Mouse (Mus musculus) layer of hippocampus, adult 2 months (tissue): ENCODE measurements around the gene Dock7. TPM values are rescaled to one million over a fixed set of nuclear protein-coding genes. Genes with fewer than 3 reads are reported as not detected.
"Not testable (repeated sequence)": the region's sequence is repeated elsewhere in the genome, so short reads cannot be mapped to it uniquely, and the experiment has no call there.

Experiments used
- DNase-seq, 2 experiments: peaks; one replicate each; pipeline ENCODE4 v3.0.0; 2022; ENCODE audit warnings: low spot score in 2 of 2
- H3K27ac ChIP-seq: fragments of 200-600 bp; 2 replicates; pipeline ENCODE4 v1.8.1; 2022
- H3K4me3 ChIP-seq: fragments of 200-600 bp; 2 replicates; pipeline ENCODE4 v1.8.1; 2022; ENCODE audit warnings: mild to moderate bottlenecking
- CTCF ChIP-seq: fragments of 200-600 bp; conservative IDR thresholded peaks from 2 replicates; pipeline ENCODE4 v1.8.1; 2022; ENCODE audit warnings: antibody characterized with exemption, mild to moderate bottlenecking, moderate library complexity
- total RNA-seq, 2 experiments: library from RNA; stranded (reverse); gene quantifications; 2 replicates each; pipeline ENCODE4 v1.2.3; 2021

The Dock7 gene
- total RNA-seq, 2 experiments from 2014 or later = 31.2 to 39.7 TPM

DNA sequence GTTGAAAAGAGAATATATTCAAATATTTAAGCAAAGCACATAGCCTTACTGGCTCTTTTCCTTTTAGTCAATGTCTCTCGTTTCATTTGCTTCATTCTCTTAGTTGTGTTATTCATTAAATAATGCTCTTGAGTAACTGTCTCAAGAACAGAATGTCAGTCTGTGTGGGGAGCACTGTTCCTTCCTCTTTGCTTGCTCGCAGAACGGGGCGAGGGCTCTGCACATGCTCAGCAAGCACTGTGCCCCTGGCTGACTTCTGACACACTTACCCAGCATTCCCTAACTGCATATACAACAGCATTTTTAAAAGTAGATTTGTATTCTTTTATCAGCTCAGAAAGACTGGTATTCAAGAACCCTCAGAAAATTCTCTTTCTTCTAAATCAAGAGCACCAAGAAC is 87.8 kb downstream of the Dock7 start:
- no peak for TF ChIP-seq CTCF
- no peak overlapping the region; the same call in 1 of the 2 replicates for H3K4me3 ChIP-seq
- H3K27ac ChIP-seq = no peak overlapping the region; the same call in 1 of the 2 replicates
- no peak for DNase-seq

DNA sequence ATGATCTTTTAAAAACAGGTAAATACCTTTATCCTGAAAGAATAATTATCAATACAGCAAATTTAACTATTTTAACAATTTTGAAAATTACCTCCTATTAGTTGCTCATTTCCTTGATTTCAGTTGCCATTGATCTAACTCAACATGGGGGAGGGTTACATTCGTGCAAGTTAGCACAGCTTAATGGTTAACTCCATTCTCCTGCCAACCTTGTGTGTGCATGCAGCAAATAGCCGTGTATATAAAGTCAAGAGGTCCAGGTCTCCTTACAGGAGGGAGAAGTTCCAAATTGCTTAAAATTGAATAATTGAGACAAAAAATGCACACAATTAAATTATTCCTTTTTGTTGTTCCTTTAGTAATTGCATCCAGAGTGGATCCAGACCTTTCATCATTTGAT is 90.0 kb downstream of the Dock7 start, which contains the start of gene Angptl3:
Gene Angptl3 (plus strand): TSS at position 269 of the 400 bp plus-strand sequence.
- no peak within 1 kb of the TSS for H3K27ac ChIP-seq
- DNase-seq = no peak
- H3K4me3 ChIP-seq = no peak within 1 kb of the TSS
- no peak for TF ChIP-seq CTCF

DNA sequence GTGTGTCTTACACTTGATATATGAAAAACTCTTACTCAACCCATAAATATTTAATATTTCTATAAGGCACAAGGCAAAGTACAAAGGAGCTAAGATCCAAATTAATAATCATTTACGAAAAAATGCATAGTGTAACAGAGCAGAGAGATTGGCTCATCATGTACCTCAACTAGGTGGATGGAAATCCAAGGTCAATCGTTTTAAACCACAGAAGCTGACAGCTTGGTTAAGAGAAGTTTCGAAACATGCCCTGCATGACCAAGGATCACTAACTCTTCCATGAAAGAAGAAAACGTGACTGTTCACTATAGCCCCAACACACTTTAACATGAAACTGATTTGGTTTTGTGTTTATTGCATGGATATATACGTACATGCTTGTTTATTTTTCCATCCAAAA is 92.3 kb downstream of the Dock7 start:
- H3K4me3 ChIP-seq = no peak overlapping the region
- H3K27ac ChIP-seq = no peak overlapping the region
- no peak for DNase-seq
- no peak for TF ChIP-seq CTCF

DNA sequence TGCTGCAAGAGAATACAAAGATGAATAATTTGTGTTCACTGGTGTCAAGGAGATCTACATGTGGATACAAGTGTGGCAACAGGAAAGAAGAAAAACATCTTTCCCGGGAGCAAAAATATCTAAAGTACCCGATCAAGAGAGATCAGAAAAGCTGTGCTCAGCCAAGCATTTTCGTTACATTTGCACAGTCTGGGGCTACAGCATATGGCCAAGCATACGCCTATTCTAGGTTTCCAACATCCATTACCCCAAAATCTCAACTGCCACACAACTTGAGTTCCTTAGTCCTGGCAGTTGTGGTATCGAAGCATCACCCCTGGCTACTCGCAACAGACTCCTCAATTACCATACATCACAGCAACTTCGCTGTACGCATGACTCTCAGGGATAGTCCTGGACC is 98.5 kb downstream of the Dock7 start:
- no peak for TF ChIP-seq CTCF
- H3K27ac ChIP-seq = no peak overlapping the region
- DNase-seq = no peak
- H3K4me3 ChIP-seq = no peak overlapping the region

DNA sequence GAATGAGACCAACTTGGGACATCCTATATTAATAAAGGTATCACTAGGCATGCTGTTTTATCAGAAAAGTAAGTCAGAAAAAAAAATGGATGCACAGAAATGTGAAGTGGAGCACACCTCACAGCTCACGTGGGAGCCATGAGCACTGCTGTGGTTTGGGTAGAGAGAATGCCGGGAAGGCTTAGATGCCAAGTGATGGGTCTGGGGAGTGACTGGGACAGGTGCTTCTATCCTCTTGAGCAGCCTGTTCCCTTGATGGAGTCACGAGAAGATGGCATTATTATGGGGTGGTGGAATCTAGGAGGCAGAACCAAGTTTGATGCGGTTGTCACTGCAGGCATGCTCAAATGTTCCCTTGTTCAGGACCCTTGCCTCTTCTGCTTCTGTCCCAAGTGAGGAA is 109.7 kb downstream of the Dock7 start:
- TF ChIP-seq CTCF = no peak
- Histone ChIP-seq H3K4me3 (no peak overlapping the region), H3K27ac (no peak overlapping the region)
- DNase-seq = no peak

DNA sequence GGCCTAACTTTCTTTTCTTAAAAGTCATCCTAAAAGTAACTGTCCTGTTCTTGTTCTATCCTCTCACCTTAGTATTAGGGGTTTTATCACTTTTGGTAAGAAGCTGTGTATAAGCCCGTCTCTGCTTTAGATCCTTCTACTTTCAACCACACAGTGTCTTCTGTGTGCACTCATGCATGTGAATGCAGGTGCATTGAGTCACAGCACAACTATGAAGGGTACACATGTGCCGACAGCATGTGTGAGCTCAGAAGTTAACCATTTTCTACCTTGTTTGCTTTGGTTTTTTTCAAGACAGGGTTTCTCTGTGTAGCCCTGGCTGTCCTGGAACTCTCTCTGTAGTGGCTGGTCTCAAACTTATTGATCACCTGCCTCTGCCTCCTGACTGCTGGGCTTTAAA is 114.4 kb downstream of the Dock7 start:
- Histone ChIP-seq H3K4me3 (no peak overlapping the region), H3K27ac (no peak overlapping the region)
- DNase-seq = no peak
- no peak for TF ChIP-seq CTCF

DNA sequence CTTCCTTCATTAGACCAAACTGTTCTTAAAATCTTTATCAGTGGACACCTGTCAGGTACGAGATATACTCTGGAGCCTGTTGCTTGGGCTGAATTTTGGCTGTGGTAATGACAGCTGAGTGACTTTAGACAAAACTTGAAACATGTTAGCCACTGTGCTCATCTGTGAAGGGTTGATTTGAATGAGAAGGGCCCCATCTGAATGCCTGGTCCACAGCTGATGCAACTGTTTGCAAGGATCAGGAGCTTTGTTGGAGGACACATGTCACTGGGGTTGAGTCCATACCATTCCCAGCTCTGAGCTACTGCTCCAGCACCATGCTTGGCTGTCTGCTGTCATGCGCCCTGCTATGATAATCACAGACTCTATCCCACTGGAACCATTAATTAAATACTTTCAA is 115.1 kb downstream of the Dock7 start:
- no peak for TF ChIP-seq CTCF
- Histone ChIP-seq H3K27ac (no peak overlapping the region), H3K4me3 (no peak overlapping the region)
- no peak for DNase-seq

DNA sequence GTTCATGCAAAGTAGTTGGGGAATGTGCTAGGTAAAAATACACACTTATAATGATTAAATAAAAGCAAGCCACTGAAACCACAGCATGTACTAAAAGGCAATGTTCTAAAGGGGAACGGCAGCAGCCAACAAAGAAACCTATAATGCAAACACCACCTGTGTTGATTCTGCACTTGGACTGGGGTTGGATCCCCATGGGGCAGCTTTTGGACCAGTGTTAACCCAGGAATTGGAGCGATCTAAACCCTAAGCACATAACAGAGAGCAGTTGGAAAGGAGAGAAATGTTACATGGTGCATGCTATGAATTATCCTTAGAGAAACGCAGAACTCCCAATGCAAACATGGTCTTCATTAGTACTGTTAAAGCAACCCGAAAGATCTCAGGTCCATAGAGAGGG is 127.2 kb downstream of the Dock7 start:
- H3K4me3 ChIP-seq = no peak overlapping the region
- DNase-seq = no peak
- no peak overlapping the region for H3K27ac ChIP-seq
- no peak for TF ChIP-seq CTCF

DNA sequence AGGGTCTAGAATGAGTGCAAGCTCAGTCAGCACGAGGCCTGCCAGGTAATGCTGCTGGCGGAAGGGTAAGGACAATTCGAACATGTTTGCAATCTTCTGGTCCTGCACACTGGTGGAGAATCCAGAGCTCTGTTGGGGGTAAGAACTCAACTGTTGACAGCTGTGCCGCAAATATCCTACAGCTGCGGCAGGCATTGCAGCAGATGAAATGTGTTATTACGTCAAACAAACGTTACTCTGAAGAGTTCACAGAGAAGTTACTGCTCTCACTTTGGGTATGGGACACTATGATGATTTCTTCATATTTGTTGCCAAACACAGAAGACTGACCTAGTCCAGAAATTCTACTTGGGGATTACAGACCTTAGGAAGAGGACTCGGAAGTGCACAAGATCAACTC is 136.0 kb downstream of the Dock7 start:
- TF ChIP-seq CTCF = no peak
- DNase-seq = no peak
- Histone ChIP-seq H3K4me3 (no peak overlapping the region), H3K27ac (no peak overlapping the region)

DNA sequence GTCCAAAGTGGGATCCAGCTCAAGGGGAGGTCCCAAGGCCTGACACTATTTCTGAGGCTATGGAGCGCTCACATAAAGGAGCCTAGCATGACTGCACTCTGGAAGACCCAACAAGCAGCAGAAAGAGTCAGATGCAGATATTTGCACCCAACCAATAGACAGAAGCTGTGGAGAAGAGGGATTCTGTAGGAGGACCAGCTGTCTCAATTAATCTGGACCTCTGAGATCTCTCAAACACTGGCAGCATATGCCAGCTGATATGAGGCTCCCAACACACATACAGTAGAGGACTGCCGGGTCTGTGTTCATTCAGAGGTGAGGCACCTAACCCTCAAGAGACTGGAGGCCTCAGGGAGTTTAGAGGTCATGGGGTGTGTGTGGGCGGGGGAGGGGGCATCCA is 140.7 kb downstream of the Dock7 start:
- peak overlapping the region; percentile 60 for H3K27ac ChIP-seq
- H3K4me3 ChIP-seq = not testable (repeated sequence)
- peak in 1 of 2 experiments; percentile 42 for DNase-seq

DNA sequence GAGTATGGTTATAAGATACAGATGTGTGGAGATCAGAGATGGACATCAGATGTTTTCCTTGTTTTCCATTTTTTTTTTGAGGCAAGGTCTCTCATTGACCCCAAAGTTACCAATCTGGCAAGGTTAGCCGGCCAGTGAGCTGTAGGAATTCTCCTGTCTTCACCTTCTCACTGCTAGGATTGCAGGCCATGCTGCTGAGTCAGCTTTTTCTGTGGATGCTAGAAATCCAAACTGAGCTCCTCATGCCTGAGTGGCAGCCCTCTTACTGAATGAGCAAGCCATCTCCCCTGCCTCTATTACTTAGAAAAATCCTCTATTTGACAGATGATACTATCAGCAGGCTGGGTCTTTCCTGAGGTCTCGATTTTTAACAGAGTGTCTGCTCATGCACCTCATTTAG is 142.0 kb downstream of the Dock7 start:
- Histone ChIP-seq H3K27ac (peak overlapping the region; percentile 60; the same call in 1 of the 2 replicates), H3K4me3 (no peak overlapping the region)
- TF ChIP-seq CTCF = no peak
- no peak for DNase-seq

DNA sequence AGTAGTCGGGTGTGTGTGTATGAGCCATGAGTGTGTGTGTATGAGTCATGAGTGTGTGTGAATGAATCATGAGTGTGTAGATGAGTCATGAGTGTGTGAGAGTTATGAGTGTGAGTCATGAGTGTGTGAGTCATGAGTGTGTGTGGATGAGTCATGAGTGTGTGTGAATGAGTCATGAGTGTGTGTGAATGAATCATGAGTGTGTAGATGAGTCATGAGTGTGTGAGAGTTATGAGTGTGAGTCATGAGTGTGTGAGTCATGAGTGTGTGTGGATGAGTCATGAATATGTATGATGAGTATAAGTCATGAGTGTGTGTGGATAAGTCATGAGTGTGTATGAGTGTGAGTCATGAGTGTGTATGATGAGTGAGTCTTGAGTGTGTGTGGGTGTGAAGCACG is 142.4 kb downstream of the Dock7 start:
- not testable (repeated sequence) for H3K4me3 ChIP-seq, DNase-seq, H3K27ac ChIP-seq

DNA sequence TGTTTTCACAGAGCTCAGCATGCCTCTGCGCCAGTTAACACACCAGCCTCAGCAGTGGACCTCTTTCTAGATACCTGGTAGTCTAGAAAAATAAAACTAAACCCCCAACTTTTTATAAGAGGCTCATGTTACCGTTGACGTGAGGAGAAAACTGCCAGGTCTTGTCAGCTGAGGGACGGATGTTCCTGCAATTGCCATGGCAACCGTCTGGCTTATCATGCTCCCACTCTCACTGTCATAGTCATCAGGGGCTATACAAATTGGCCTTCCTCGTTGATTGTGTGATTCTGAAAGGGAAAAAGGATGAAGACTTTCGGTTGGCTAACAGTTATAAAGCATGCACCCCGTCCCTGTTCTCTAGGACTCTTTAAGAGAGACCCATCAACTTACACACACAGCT is 145.0 kb downstream of the Dock7 start:
- DNase-seq = peak; percentile 37 to 58
- TF ChIP-seq CTCF = no peak
- peak overlapping the region; percentile 70 for H3K27ac ChIP-seq
- H3K4me3 ChIP-seq = no peak overlapping the region

DNA sequence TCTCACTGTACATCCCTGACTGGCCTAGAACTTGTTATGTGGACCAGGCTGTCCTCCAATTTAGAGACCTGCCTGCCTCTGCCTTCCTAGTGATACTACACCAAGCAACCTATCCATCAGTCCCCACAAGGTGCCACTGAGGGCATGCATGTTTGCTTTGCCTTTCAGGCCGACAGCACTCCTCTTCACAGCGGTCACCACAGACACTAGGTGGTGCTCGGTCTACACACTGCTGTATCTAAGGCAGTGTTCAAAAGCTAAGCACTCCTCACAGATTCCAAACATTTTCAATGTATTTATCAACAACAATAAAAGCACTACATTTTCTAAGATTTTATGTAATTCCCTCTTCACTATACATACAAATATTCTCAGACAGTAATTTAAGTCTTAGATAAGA is 150.8 kb downstream of the Dock7 start:
- peak; percentile 68 for TF ChIP-seq CTCF
- DNase-seq = no peak
- Histone ChIP-seq H3K27ac (no peak overlapping the region), H3K4me3 (no peak overlapping the region)

DNA sequence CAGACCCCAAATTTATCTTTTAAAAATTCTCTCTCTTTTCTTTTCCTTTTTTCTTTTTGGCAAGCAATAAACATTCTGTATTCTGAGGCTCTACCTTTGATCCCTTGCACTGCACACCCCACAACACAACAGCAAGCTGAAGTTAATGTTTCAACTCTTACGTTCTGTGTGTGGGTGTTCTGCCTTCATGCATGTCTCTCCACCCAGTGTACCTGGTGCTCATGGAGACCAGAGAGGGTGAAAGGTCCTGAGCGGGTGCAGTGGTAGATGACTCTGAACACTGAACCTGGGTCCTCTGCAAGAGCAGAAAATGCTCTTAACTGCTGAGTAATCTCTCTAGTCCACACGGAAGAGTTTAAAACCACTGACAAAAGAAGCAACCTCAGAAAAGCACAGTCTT is 160.5 kb downstream of the Dock7 start:
- DNase-seq = no peak
- no peak overlapping the region for H3K27ac ChIP-seq
- no peak for TF ChIP-seq CTCF
- no peak overlapping the region for H3K4me3 ChIP-seq
